In the genomic region with DNA sequence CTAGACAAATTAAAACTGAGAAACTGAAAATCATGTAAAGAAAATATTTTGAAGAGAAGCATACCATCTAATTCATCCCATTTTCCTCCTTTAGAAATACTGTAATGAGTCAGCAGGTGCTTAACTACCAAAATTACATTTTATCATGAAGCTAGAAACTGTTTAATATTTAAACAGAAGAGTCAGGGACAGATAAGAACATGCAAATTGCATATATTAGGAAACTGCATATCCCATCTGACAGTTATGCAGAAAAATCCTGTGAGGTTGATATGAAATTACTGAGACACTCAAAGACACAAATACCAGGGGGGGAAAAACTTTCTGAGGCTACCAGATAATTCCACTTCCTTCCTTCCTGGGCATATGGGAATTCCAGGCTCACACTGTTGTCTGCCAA, we compare ENCODE assay signal across 16 mouse cellular contexts.
"Had no signal": no experiment of that assay in that cellular context is flagged by ENCODE, and none has a peak within 500 bp of the region (broad histone marks: within the 10 kb centered on the region; RNA-seq: fewer than 3 reads in every experiment).

No protein-coding gene starts in this region.

- H3K27me3 ChIP-seq: neural tube, embryonic 13.5 days; neural tube, embryonic 15.5 days; stomach, embryonic 15.5 days had no signal

- H3K9me3 ChIP-seq: neural tube, embryonic 13.5 days; neural tube, embryonic 15.5 days; stomach, embryonic 15.5 days had no signal

- H3K27ac ChIP-seq: neural tube, embryonic 13.5 days; neural tube, embryonic 15.5 days; stomach, embryonic 15.5 days; stomach, postnatal 0 days had no signal

- DNase-seq: retina, postnatal 1 day; right cerebral cortex, adult 18-20 months; right cerebral cortex, postnatal 14 days; right cerebral cortex, postnatal 25 days; right cerebral cortex, postnatal 4 days; spleen, adult 18-20 months; thymus, adult 18-20 months; thymus, adult 2 months; thymus, postnatal 14 days; thymus, postnatal 25 days; thymus, postnatal 36 days; thymus, postnatal 4 days had no signal

- H3K9ac ChIP-seq: neural tube, embryonic 13.5 days; neural tube, embryonic 15.5 days; stomach, embryonic 15.5 days had no signal

- H3K4me3 ChIP-seq: neural tube, embryonic 13.5 days; neural tube, embryonic 15.5 days; stomach, embryonic 15.5 days had no signal

- H3K36me3 ChIP-seq: neural tube, embryonic 13.5 days; neural tube, embryonic 15.5 days; stomach, embryonic 15.5 days had no signal

- H3K4me1 ChIP-seq: neural tube, embryonic 13.5 days; neural tube, embryonic 15.5 days; stomach, embryonic 15.5 days had no signal
